Mouse (Mus musculus): ENCODE measurements around the gene Has3. TPM values are rescaled to one million over a fixed set of nuclear protein-coding genes. Genes with fewer than 3 reads are reported as not detected.
"Not testable (repeated sequence)": the region's sequence is repeated elsewhere in the genome, so short reads cannot be mapped to it uniquely, and the experiment has no call there.

The Has3 gene
- polyA plus RNA-seq, 1 experiment from 2014 or later, result 0.11 TPM

GRCm38 (mm10) chr8:106855242-106855562, 14.8 kb upstream of the Has3 start:
- H3K4me3 ChIP-seq, result no peak overlapping the region
- H3K9me3 ChIP-seq (replicated peaks), result no peaks in the 10 kb centered on the region
- H3K4me2 ChIP-seq, result no peak overlapping the region
- no peak for ATAC-seq (ENCODE audit: insufficient number of reproducible peaks, low FRiP score)
- no peaks in the 10 kb centered on the region for H3K36me3 ChIP-seq
- peaks cover 12% of the 10 kb centered on the region for H3K4me1 ChIP-seq (replicated peaks)
- no peak overlapping the region for H3K27ac ChIP-seq (ENCODE audit: poor library complexity, severe bottlenecking)
- no peaks in the 10 kb centered on the region for H3K27me3 ChIP-seq (replicated peaks)
- WGBS, result 81% methylated on average over 3 of the region's 3 CpGs
- H3K9ac ChIP-seq, result no peak overlapping the region

GRCm38 (mm10) chr8:106862845-106863244, 7.2 kb upstream of the Has3 start:
- Histone ChIP-seq H3K9ac (no peak overlapping the region), H3K4me2 (no peak overlapping the region), H3K36me3 (no peaks in the 10 kb centered on the region), H3K27me3 (replicated peaks) (peaks cover 7% of the 10 kb centered on the region; the same call in 1 of the 2 replicates), H3K4me1 (replicated peaks) (no peaks in the 10 kb centered on the region), H3K4me3 (no peak overlapping the region), H3K27ac (ENCODE audit: poor library complexity, severe bottlenecking) (no peak overlapping the region), H3K9me3 (replicated peaks) (no peaks in the 10 kb centered on the region)
- no peak for ATAC-seq (ENCODE audit: insufficient number of reproducible peaks, low FRiP score)
- WGBS, result 87% methylated on average over 10 of the region's 10 CpGs

- H3K4me2 ChIP-seq, result no peak overlapping the region
- ATAC-seq (ENCODE audit: insufficient number of reproducible peaks, low FRiP score), result no peak
- H3K9ac ChIP-seq, result no peak overlapping the region
- no peaks in the 10 kb centered on the region for H3K9me3 ChIP-seq (replicated peaks)
- H3K36me3 ChIP-seq, result no peaks in the 10 kb centered on the region
- 0 out of 2 replicates have a peak, but pooled peaks cover 3% of the 10 kb centered on the region for H3K4me1 ChIP-seq (replicated peaks)
- H3K4me3 ChIP-seq, result no peak overlapping the region
- no peak overlapping the region for H3K27ac ChIP-seq (ENCODE audit: poor library complexity, severe bottlenecking)
- 76% methylated on average over 9 of the region's 9 CpGs for WGBS
- peaks cover 25% of the 10 kb centered on the region for H3K27me3 ChIP-seq (replicated peaks)
These were observed 4.7 kb upstream of the Has3 start for GRCm38 (mm10) chr8:106865354-106865753.

- no peaks in the 10 kb centered on the region for H3K9me3 ChIP-seq (replicated peaks)
- 0 out of 2 replicates have a peak, but pooled peaks have one; percentile 43 for ATAC-seq (ENCODE audit: insufficient number of reproducible peaks, low FRiP score)
These were observed 690 bp downstream of the Has3 start for GRCm38 (mm10) chr8:106870537-106871327.

GRCm38 (mm10) chr8:106871328-106871926, 1.4 kb downstream of the Has3 start:
- peak; percentile 23; the same call in 1 of the 2 replicates for ATAC-seq (ENCODE audit: insufficient number of reproducible peaks, low FRiP score)
- Histone ChIP-seq H3K9me3 (replicated peaks) (no peaks in the 10 kb centered on the region), H3K27me3 (replicated peaks) (peaks cover 46% of the 10 kb centered on the region), H3K4me2 (peak overlapping the region; percentile 98), H3K4me1 (replicated peaks) (peaks cover 37% of the 10 kb centered on the region), H3K27ac (ENCODE audit: poor library complexity, severe bottlenecking) (no peak overlapping the region), H3K9ac (peak overlapping the region; percentile 71; the same call in 1 of the 2 replicates), H3K36me3 (peaks cover 16% of the 10 kb centered on the region), H3K4me3 (peak overlapping the region; percentile 60)
- 2% methylated on average over 15 of the region's 15 CpGs for whole genome bisulfite sequencing

More at GRCm38 (mm10) chr8:106870537-106871327, 690 bp downstream of the Has3 start:
- H3K4me1 ChIP-seq (replicated peaks), result peaks cover 30% of the 10 kb centered on the region
- peak overlapping the region; percentile 60 for H3K4me3 ChIP-seq
- peak overlapping the region; percentile 71 for H3K9ac ChIP-seq
- H3K4me2 ChIP-seq, result peak overlapping the region; percentile 98
- WGBS, result under 1% methylated on average over 63 of the region's 63 CpGs
- peaks cover 13% of the 10 kb centered on the region for H3K36me3 ChIP-seq
- no peak overlapping the region for H3K27ac ChIP-seq (ENCODE audit: poor library complexity, severe bottlenecking)
- peaks cover 46% of the 10 kb centered on the region for H3K27me3 ChIP-seq (replicated peaks)

GRCm38 (mm10) chr8:106871931-106872371, 1.9 kb downstream of the Has3 start:
- peak overlapping the region; percentile 5 for H3K9ac ChIP-seq
- H3K4me3 ChIP-seq, result peak overlapping the region; percentile 60
- H3K27me3 ChIP-seq (replicated peaks), result peaks cover 45% of the 10 kb centered on the region
- peaks cover 16% of the 10 kb centered on the region for H3K36me3 ChIP-seq
- under 1% methylated on average over 22 of the region's 22 CpGs for WGBS
- H3K4me1 ChIP-seq (replicated peaks), result peaks cover 42% of the 10 kb centered on the region
- no peak overlapping the region for H3K27ac ChIP-seq (ENCODE audit: poor library complexity, severe bottlenecking)
- H3K9me3 ChIP-seq (replicated peaks), result no peaks in the 10 kb centered on the region
- ATAC-seq (ENCODE audit: insufficient number of reproducible peaks, low FRiP score), result peak; percentile 67; the same call in 1 of the 2 replicates
- H3K4me2 ChIP-seq, result peak overlapping the region; percentile 98

GRCm38 (mm10) chr8:106872454-106873034, 2.5 kb downstream of the Has3 start:
- Histone ChIP-seq H3K4me2 (peak overlapping the region; percentile 98), H3K27me3 (replicated peaks) (peaks cover 39% of the 10 kb centered on the region), H3K4me3 (peak overlapping the region; percentile 60), H3K27ac (ENCODE audit: poor library complexity, severe bottlenecking) (no peak overlapping the region), H3K9ac (peak overlapping the region; percentile 5), H3K9me3 (replicated peaks) (no peaks in the 10 kb centered on the region), H3K4me1 (replicated peaks) (peaks cover 43% of the 10 kb centered on the region), H3K36me3 (peaks cover 16% of the 10 kb centered on the region)
- WGBS, result 9% methylated on average over 8 of the region's 8 CpGs
- ATAC-seq (ENCODE audit: insufficient number of reproducible peaks, low FRiP score), result no peak

GRCm38 (mm10) chr8:106880121-106880707, 10.2 kb downstream of the Has3 start:
- no peak for ATAC-seq (ENCODE audit: insufficient number of reproducible peaks, low FRiP score)
- H3K36me3 ChIP-seq, result peaks cover 73% of the 10 kb centered on the region
- 90% methylated on average over 8 of the region's 8 CpGs for WGBS
- H3K4me1 ChIP-seq (replicated peaks), result peaks cover 16% of the 10 kb centered on the region
- H3K9ac ChIP-seq, result no peak overlapping the region
- H3K9me3 ChIP-seq (replicated peaks), result no peaks in the 10 kb centered on the region
- no peaks in the 10 kb centered on the region for H3K27me3 ChIP-seq (replicated peaks)
- no peak overlapping the region for H3K4me3 ChIP-seq
- H3K4me2 ChIP-seq, result no peak overlapping the region
- H3K27ac ChIP-seq (ENCODE audit: poor library complexity, severe bottlenecking), result no peak overlapping the region

- not testable (repeated sequence) for H3K9ac ChIP-seq; H3K4me1 ChIP-seq (replicated peaks); ATAC-seq (ENCODE audit: insufficient number of reproducible peaks, low FRiP score); H3K9me3 ChIP-seq (replicated peaks); H3K27me3 ChIP-seq (replicated peaks); H3K4me2 ChIP-seq; H3K4me3 ChIP-seq; H3K27ac ChIP-seq (ENCODE audit: poor library complexity, severe bottlenecking)
- WGBS, result 96% methylated on average over 11 of the region's 11 CpGs
- H3K36me3 ChIP-seq, result peaks cover 74% of the 10 kb centered on the region
These were observed 14.1 kb downstream of the Has3 start for GRCm38 (mm10) chr8:106884094-106884493.

- not testable (repeated sequence) for ATAC-seq (ENCODE audit: insufficient number of reproducible peaks, low FRiP score); H3K9me3 ChIP-seq (replicated peaks); H3K4me2 ChIP-seq; H3K27ac ChIP-seq (ENCODE audit: poor library complexity, severe bottlenecking); H3K4me3 ChIP-seq; H3K27me3 ChIP-seq (replicated peaks); H3K9ac ChIP-seq
- 93% methylated on average over 4 of the region's 4 CpGs for WGBS
- H3K36me3 ChIP-seq, result peaks cover 66% of the 10 kb centered on the region
- H3K4me1 ChIP-seq (replicated peaks), result peaks cover 12% of the 10 kb centered on the region
These were observed 14.9 kb downstream of the Has3 start for GRCm38 (mm10) chr8:106884826-106885400.

Measured in heart, embryonic 12.5 days (tissue).